ENCODE assay signal across 10 mouse cellular contexts in the genomic region with DNA sequence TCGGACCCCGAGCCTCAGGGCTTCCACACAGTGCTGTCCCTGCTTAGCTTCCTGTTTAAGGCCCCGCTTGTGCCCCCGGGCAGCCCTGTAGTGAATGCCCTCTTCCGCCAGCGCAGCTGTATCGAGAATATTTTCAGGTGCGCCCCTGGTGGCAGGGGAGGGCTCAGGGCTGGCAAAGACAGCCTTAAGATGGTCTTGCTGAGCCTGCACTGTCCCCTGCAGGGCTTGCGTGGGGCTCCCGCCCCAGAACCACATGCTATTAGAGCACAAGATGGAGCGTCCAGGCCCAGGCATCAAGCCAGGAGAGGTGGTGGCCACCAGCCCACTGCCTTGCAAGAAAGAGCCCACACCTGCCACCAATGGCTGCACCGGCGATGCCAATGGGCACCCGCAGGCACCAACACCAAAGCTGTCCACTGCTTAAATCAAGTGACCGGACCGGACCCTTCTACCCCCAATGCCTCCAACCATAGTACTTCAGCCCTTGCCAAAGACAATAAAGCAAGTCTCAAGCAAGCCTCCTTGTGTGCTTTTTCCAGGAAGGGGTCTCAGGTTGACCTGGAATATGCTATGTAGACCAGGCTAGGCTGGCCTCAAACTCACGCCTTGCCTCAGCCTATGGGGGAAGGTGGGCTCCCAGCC. TPM values are rescaled to one million over a fixed set of nuclear protein-coding genes. Genes with fewer than 3 reads are reported as not detected.
DNase-seq lines count a peak whose midpoint lies in the region; ATAC-seq and TF ChIP-seq lines count a peak whose summit lies in the region.
"Had no signal": no experiment of that assay in that cellular context is flagged by ENCODE, and none has a peak within 500 bp of the region (broad histone marks: within the 10 kb centered on the region; RNA-seq: fewer than 3 reads in every experiment).

No protein-coding gene starts in this region.

- WGBS in heart, embryonic 14.5 days, result 85% methylated on average over 17 of the region's 17 CpGs
- WGBS in embryonic facial prominence, embryonic 14.5 days, result 84% methylated on average over 17 of the region's 17 CpGs
- WGBS in limb, embryonic 11.5 days, result 84% methylated on average over 17 of the region's 17 CpGs
- 83% methylated on average over 17 of the region's 17 CpGs for WGBS in stomach, embryonic 16.5 days
- 91% methylated on average over 17 of the region's 17 CpGs for WGBS in lung, adult 2 months

- peak overlapping the region; percentile 86; the same call in 1 of the 2 replicates for H3K9ac ChIP-seq in heart, embryonic 14.5 days (ENCODE audit: low read length)
- H3K9ac ChIP-seq in embryonic facial prominence, embryonic 14.5 days (ENCODE audit: low read depth, low read length), result peak overlapping the region; percentile 76; the same call in 1 of the 2 replicates
- H3K9ac ChIP-seq in limb, embryonic 11.5 days (ENCODE audit: low read length), result no peak overlapping the region
- H3K9ac ChIP-seq in stomach, embryonic 16.5 days (ENCODE audit: low read length), result 0 out of 2 replicates have a peak overlapping the region, but pooled peaks have one; percentile 80

- no peaks in the 10 kb centered on the region for H3K27me3 ChIP-seq in heart, embryonic 14.5 days (ENCODE audit: control insufficient read depth, insufficient read depth, low read length)
- H3K27me3 ChIP-seq in embryonic facial prominence, embryonic 14.5 days (replicated peaks; ENCODE audit: control insufficient read depth, insufficient read depth, low read length), result no peaks in the 10 kb centered on the region
- H3K27me3 ChIP-seq in limb, embryonic 11.5 days (ENCODE audit: control insufficient read depth, insufficient read depth, low read length), result 0 out of 2 replicates have a peak, but pooled peaks cover 2% of the 10 kb centered on the region
- H3K27me3 ChIP-seq in stomach, embryonic 16.5 days (ENCODE audit: control insufficient read depth, insufficient read depth, low read length), result no peaks in the 10 kb centered on the region
- H3K27me3 ChIP-seq: CH12.LX had no signal

- H3K36me3 ChIP-seq in heart, embryonic 14.5 days (ENCODE audit: control insufficient read depth, insufficient read depth, low read length), result peaks cover 33% of the 10 kb centered on the region
- peaks cover 27% of the 10 kb centered on the region for H3K36me3 ChIP-seq in embryonic facial prominence, embryonic 14.5 days (ENCODE audit: control insufficient read depth, insufficient read depth, low read length)
- peaks cover 14% of the 10 kb centered on the region for H3K36me3 ChIP-seq in limb, embryonic 11.5 days (ENCODE audit: control insufficient read depth, insufficient read depth, low read length)
- peaks cover 6% of the 10 kb centered on the region for H3K36me3 ChIP-seq in stomach, embryonic 16.5 days (ENCODE audit: control insufficient read depth, insufficient read depth, low read length)

- H3K4me3 ChIP-seq in heart, embryonic 14.5 days (ENCODE audit: control insufficient read depth in 1 of 2, insufficient read depth in 1 of 2, low read depth in 1 of 2, low read length in 2 of 2), result no peak overlapping the region
- H3K4me3 ChIP-seq in embryonic facial prominence, embryonic 14.5 days (ENCODE audit: low read depth, low read length), result peak overlapping the region; percentile 50
- no peak overlapping the region for H3K4me3 ChIP-seq in limb, embryonic 11.5 days (ENCODE audit: low read depth, low read length)
- no peak overlapping the region for H3K4me3 ChIP-seq in stomach, embryonic 16.5 days (replicated peaks; ENCODE audit: low read length)
- no peak overlapping the region for H3K4me3 ChIP-seq in lung, adult 2 months (replicated peaks; ENCODE audit: extremely low read depth, low read depth, low read length)
- H3K4me3 ChIP-seq: erythroblast, embryonic 14.5 days had no signal

- intact Hi-C loops in heart, postnatal 25 days (cut with DNase I), result loop anchor here (10.0 kb wide), 1 partner anchor 52 kb away; no protein-coding TSS in a partner anchor

- 0 out of 4 replicates have a peak overlapping the region, but pooled peaks of 1 of the 2 experiments have one; percentile 1 for H3K27ac ChIP-seq in heart, embryonic 14.5 days (replicated peaks in 1 of 2; ENCODE audit: control insufficient read depth in 1 of 2, insufficient read depth in 1 of 2, low read depth in 2 of 2, low read length in 2 of 2)
- H3K27ac ChIP-seq in embryonic facial prominence, embryonic 14.5 days (replicated peaks; ENCODE audit: low read depth, low read length), result no peak overlapping the region
- no peak overlapping the region for H3K27ac ChIP-seq in limb, embryonic 11.5 days (replicated peaks; ENCODE audit: low read depth, low read length)
- H3K27ac ChIP-seq in stomach, embryonic 16.5 days (ENCODE audit: low read length), result no peak overlapping the region

- TF ChIP-seq POLR2A in lung, adult 2 months (IDR thresholded peaks at IDR 0.05; ENCODE audit: borderline replicate concordance, extremely low read depth, low read depth, low read length), result no peak

- H3K4me1 ChIP-seq in heart, embryonic 14.5 days (ENCODE audit: control insufficient read depth in 2 of 2, insufficient read depth in 2 of 2, low read length in 2 of 2), result peaks cover 33 to 62% of the 10 kb centered on the region in 2 experiments
- H3K4me1 ChIP-seq in embryonic facial prominence, embryonic 14.5 days (ENCODE audit: control insufficient read depth, insufficient read depth, low read length), result peaks cover 37% of the 10 kb centered on the region
- peaks cover 60% of the 10 kb centered on the region for H3K4me1 ChIP-seq in limb, embryonic 11.5 days (ENCODE audit: control insufficient read depth, insufficient read depth, low read length)
- H3K4me1 ChIP-seq in stomach, embryonic 16.5 days (ENCODE audit: control insufficient read depth, insufficient read depth, low read length), result peaks cover 72% of the 10 kb centered on the region
- H3K4me1 ChIP-seq in lung, adult 2 months (ENCODE audit: control insufficient read depth, insufficient read depth, low read length), result peaks cover 12% of the 10 kb centered on the region; the same call in 1 of the 2 replicates

- no peak for DNase-seq in heart, postnatal 25 days (ENCODE audit: low spot score)
- DNase-seq in ES-CJ7 (ENCODE audit: low read depth, low spot score), result peak; percentile 70
- DNase-seq in embryonic facial prominence, embryonic 14.5 days (ENCODE audit: low spot score), result no peak
- peak; percentile 49 for DNase-seq in limb, embryonic 11.5 days (ENCODE audit: low spot score)
- no peak for DNase-seq in urinary bladder, postnatal 4 days (ENCODE audit: low spot score in 2 of 2)
- DNase-seq in lung, adult 2 months, result no peak

- no peak for TF ChIP-seq CTCF in lung, adult 2 months (IDR thresholded peaks at IDR 0.05; ENCODE audit: insufficient read depth, low read length)

- no peak for ATAC-seq in heart, embryonic 14.5 days (ENCODE audit: insufficient number of reproducible peaks, insufficient read depth, low FRiP score, low read depth)
- no peak for ATAC-seq in embryonic facial prominence, embryonic 14.5 days (ENCODE audit: low read depth)
- no peak for ATAC-seq in limb, embryonic 11.5 days (ENCODE audit: insufficient number of reproducible peaks, low FRiP score, low TSS enrichment, low read depth)
- no peak for ATAC-seq in stomach, embryonic 16.5 days (ENCODE audit: insufficient read depth, low FRiP score)

- peak overlapping the region; percentile 91 for H3K4me2 ChIP-seq in heart, embryonic 14.5 days (ENCODE audit: low read length)
- peak overlapping the region; percentile 88 for H3K4me2 ChIP-seq in embryonic facial prominence, embryonic 14.5 days (ENCODE audit: low read depth, low read length)
- no peak overlapping the region for H3K4me2 ChIP-seq in limb, embryonic 11.5 days (ENCODE audit: low read depth, severe bottlenecking)
- H3K4me2 ChIP-seq in stomach, embryonic 16.5 days (ENCODE audit: low read depth, low read length), result peak overlapping the region; percentile 79

- H3K9me3 ChIP-seq in heart, embryonic 14.5 days (ENCODE audit: control insufficient read depth, low read length), result no peaks in the 10 kb centered on the region
- H3K9me3 ChIP-seq in embryonic facial prominence, embryonic 14.5 days (ENCODE audit: control insufficient read depth, low read length), result no peaks in the 10 kb centered on the region
- no peaks in the 10 kb centered on the region for H3K9me3 ChIP-seq in limb, embryonic 11.5 days (ENCODE audit: control insufficient read depth, low read length)
- H3K9me3 ChIP-seq in stomach, embryonic 16.5 days (replicated peaks; ENCODE audit: control insufficient read depth, low read length), result no peaks in the 10 kb centered on the region

RNA-seq across cellular contexts. Expression of a gene that starts 2.7 kb away (rescaled TPM):
- 59.5 and 69.8 TPM in 2 replicates for polyA plus RNA-seq in heart, embryonic 14.5 days (2014; fragmentation: Nextera tagmentation; extraction: Ambion mirVana)
- total RNA-seq in heart, postnatal 25 days (2021), result 10 to 100 TPM; 21.5 to 25.1 TPM
- polyA plus RNA-seq in embryonic facial prominence, embryonic 14.5 days (2014; fragmentation: Nextera tagmentation; extraction: Ambion mirVana), result 94.5 and 107 TPM in 2 replicates
- 100 and 114 TPM in 2 replicates for polyA plus RNA-seq in limb, embryonic 11.5 days (2014; fragmentation: Nextera tagmentation; extraction: Ambion mirVana)
- polyA plus RNA-seq in stomach, embryonic 16.5 days (2015; fragmentation: Nextera tagmentation; extraction: Ambion mirVana), result 104 and 111 TPM in 2 replicates
- 102 and 112 TPM in 2 replicates for polyA plus RNA-seq in lung, adult 2 months (2012; rRNA removed)

RNA-seq across cellular contexts. Expression of a gene that starts 11.8 kb away (rescaled TPM):
- 83.7 and 85.8 TPM in 2 replicates for polyA plus RNA-seq in heart, embryonic 14.5 days (2014; fragmentation: Nextera tagmentation; extraction: Ambion mirVana)
- total RNA-seq in heart, postnatal 25 days (2021), result 10 to 100 TPM; 37.0 to 37.7 TPM
- 120 and 132 TPM in 2 replicates for polyA plus RNA-seq in embryonic facial prominence, embryonic 14.5 days (2014; fragmentation: Nextera tagmentation; extraction: Ambion mirVana)
- polyA plus RNA-seq in limb, embryonic 11.5 days (2014; fragmentation: Nextera tagmentation; extraction: Ambion mirVana), result 167 and 177 TPM in 2 replicates
- 65.2 and 68.3 TPM in 2 replicates for polyA plus RNA-seq in stomach, embryonic 16.5 days (2015; fragmentation: Nextera tagmentation; extraction: Ambion mirVana)
- 228 and 351 TPM in 2 replicates for polyA plus RNA-seq in lung, adult 2 months (2012; rRNA removed)

RNA-seq across cellular contexts. Expression of a gene that starts 19.1 kb away (rescaled TPM):
- polyA plus RNA-seq in heart, embryonic 14.5 days (2014; fragmentation: Nextera tagmentation; extraction: Ambion mirVana), result 1.3 and 3.2 TPM in 2 replicates
- total RNA-seq in heart, postnatal 25 days (2021), result 1 to 10 TPM; 1.4 to 1.5 TPM
- 1.8 and 2.3 TPM in 2 replicates for polyA plus RNA-seq in embryonic facial prominence, embryonic 14.5 days (2014; fragmentation: Nextera tagmentation; extraction: Ambion mirVana)
- polyA plus RNA-seq in limb, embryonic 11.5 days (2014; fragmentation: Nextera tagmentation; extraction: Ambion mirVana), result 0.57 TPM in 2 replicates
- polyA plus RNA-seq in stomach, embryonic 16.5 days (2015; fragmentation: Nextera tagmentation; extraction: Ambion mirVana), result 2.9 and 3.0 TPM in 2 replicates
- 10.4 and 10.5 TPM in 2 replicates for polyA plus RNA-seq in lung, adult 2 months (2012; rRNA removed)

RNA-seq across cellular contexts. Expression of a gene that starts 35.4 kb away (rescaled TPM):
- 1.1 TPM in 2 replicates for polyA plus RNA-seq in heart, embryonic 14.5 days (2014; fragmentation: Nextera tagmentation; extraction: Ambion mirVana)
- total RNA-seq in heart, postnatal 25 days (2021), result under 1 TPM; 0.56 to 0.73 TPM
- 0.28 and 0.29 TPM in 2 replicates for polyA plus RNA-seq in embryonic facial prominence, embryonic 14.5 days (2014; fragmentation: Nextera tagmentation; extraction: Ambion mirVana)
- polyA plus RNA-seq in limb, embryonic 11.5 days (2014; fragmentation: Nextera tagmentation; extraction: Ambion mirVana), result 0.15 TPM in 1 of 2 replicates, not detected in the other
- polyA plus RNA-seq in stomach, embryonic 16.5 days (2015; fragmentation: Nextera tagmentation; extraction: Ambion mirVana), result 0.57 and 0.60 TPM in 2 replicates
- 5.4 and 6.6 TPM in 2 replicates for polyA plus RNA-seq in lung, adult 2 months (2012; rRNA removed)
- polyA plus RNA-seq: erythroblast, embryonic 14.5 days had no signal

RNA-seq across cellular contexts. Expression of a gene that starts 57.6 kb away (rescaled TPM):
- polyA plus RNA-seq in heart, embryonic 14.5 days (2014; fragmentation: Nextera tagmentation; extraction: Ambion mirVana), result 13.0 and 13.2 TPM in 2 replicates
- 10 to 100 TPM; 11.7 to 13.3 TPM for total RNA-seq in heart, postnatal 25 days (2021)
- polyA plus RNA-seq in embryonic facial prominence, embryonic 14.5 days (2014; fragmentation: Nextera tagmentation; extraction: Ambion mirVana), result 17.3 and 21.7 TPM in 2 replicates
- polyA plus RNA-seq in limb, embryonic 11.5 days (2014; fragmentation: Nextera tagmentation; extraction: Ambion mirVana), result 19.5 and 20.1 TPM in 2 replicates
- polyA plus RNA-seq in stomach, embryonic 16.5 days (2015; fragmentation: Nextera tagmentation; extraction: Ambion mirVana), result 18.6 and 20.5 TPM in 2 replicates
- 29.6 and 32.9 TPM in 2 replicates for polyA plus RNA-seq in lung, adult 2 months (2012; rRNA removed)

Comparison
In these comparisons a context has a peak if more than half of its experiments do, and no peak if none do; other contexts are left out.
1. DNase-seq: peak in ES-CJ7 (single experiment) and limb, embryonic 11.5 days (single experiment); none in heart, postnatal 25 days (single experiment), embryonic facial prominence, embryonic 14.5 days (single experiment), urinary bladder, postnatal 4 days (0 of 2) and lung, adult 2 months (single experiment).